Mouse (Mus musculus): ENCODE measurements around the gene Coq10a. TPM values are rescaled to one million over a fixed set of nuclear protein-coding genes. Genes with fewer than 3 reads are reported as not detected.

Coq10a gene
- polyA plus RNA-seq, 1 experiment from 2014 or later: 12.9 TPM

GRCm38 (mm10) chr10:128380565-128380964, 11.8 kb upstream of the Coq10a start:
- DNase-seq (ENCODE audit: low spot score): peak; percentile 68
- TF ChIP-seq EP300 (optimal IDR thresholded peaks at IDR 0.05): no peak
- TF ChIP-seq CTCF (IDR thresholded peaks at IDR 0.05; ENCODE audit: low read depth): no peak
- Histone ChIP-seq H3K27me3 (ENCODE audit: control insufficient read depth, insufficient read depth, low read length) (no peaks in the 10 kb centered on the region), H3K4me2 (replicated peaks; ENCODE audit: low read depth) (no peak overlapping the region), H3K9me3 (ENCODE audit: control insufficient read depth, low read length) (no peaks in the 10 kb centered on the region), H3K27ac (replicated peaks) (no peak overlapping the region), H3K4me1 (replicated peaks; ENCODE audit: control insufficient read depth, insufficient read depth) (peaks cover 3% of the 10 kb centered on the region; the same call in 1 of the 2 replicates), H3K9ac (ENCODE audit: low read length) (no peak overlapping the region), H3K4me3 (ENCODE audit: low read depth, low read length) (no peak overlapping the region), H3K36me3 (ENCODE audit: control insufficient read depth, insufficient read depth, low read length) (peaks cover 34% of the 10 kb centered on the region)
- ATAC-seq (ENCODE audit: low FRiP score, low TSS enrichment): no peak
- 89% methylated on average over 5 of the region's 5 CpGs for WGBS

- ATAC-seq (ENCODE audit: low FRiP score, low TSS enrichment) (no peak), DNase-seq (ENCODE audit: low spot score) (no peak)
- H3K9me3 ChIP-seq (ENCODE audit: control insufficient read depth, low read length): no peaks in the 10 kb centered on the region
- H3K4me1 ChIP-seq (replicated peaks; ENCODE audit: control insufficient read depth, insufficient read depth): peaks cover 3% of the 10 kb centered on the region; the same call in 1 of the 2 replicates
- no peaks in the 10 kb centered on the region for H3K27me3 ChIP-seq (ENCODE audit: control insufficient read depth, insufficient read depth, low read length)
- TF ChIP-seq CTCF (IDR thresholded peaks at IDR 0.05; ENCODE audit: low read depth): no peak
- no peak overlapping the region for H3K9ac ChIP-seq (ENCODE audit: low read length)
- no peak overlapping the region for H3K4me2 ChIP-seq (replicated peaks; ENCODE audit: low read depth)
- H3K4me3 ChIP-seq (ENCODE audit: low read depth, low read length): no peak overlapping the region
- WGBS: 93% methylated on average over 7 of the region's 7 CpGs
- no peak overlapping the region for H3K27ac ChIP-seq (replicated peaks)
- H3K36me3 ChIP-seq (ENCODE audit: control insufficient read depth, insufficient read depth, low read length): peaks cover 28% of the 10 kb centered on the region
These were observed 10.5 kb upstream of the Coq10a start for GRCm38 (mm10) chr10:128379260-128379659.

GRCm38 (mm10) chr10:128378462-128378861, 9.7 kb upstream of the Coq10a start:
- Histone ChIP-seq H3K36me3 (ENCODE audit: control insufficient read depth, insufficient read depth, low read length) (peaks cover 21% of the 10 kb centered on the region), H3K9ac (ENCODE audit: low read length) (peak overlapping the region; percentile 96), H3K27ac (replicated peaks) (no peak overlapping the region), H3K9me3 (ENCODE audit: control insufficient read depth, low read length) (no peaks in the 10 kb centered on the region), H3K4me1 (replicated peaks; ENCODE audit: control insufficient read depth, insufficient read depth) (peaks cover 3% of the 10 kb centered on the region; the same call in 1 of the 2 replicates), H3K4me3 (ENCODE audit: low read depth, low read length) (no peak overlapping the region), H3K27me3 (ENCODE audit: control insufficient read depth, insufficient read depth, low read length) (no peaks in the 10 kb centered on the region), H3K4me2 (replicated peaks; ENCODE audit: low read depth) (peak overlapping the region; percentile 82; the same call in 1 of the 2 replicates)
- TF ChIP-seq CTCF (IDR thresholded peaks at IDR 0.05; ENCODE audit: low read depth): no peak
- no peak for TF ChIP-seq EP300 (optimal IDR thresholded peaks at IDR 0.05)
- WGBS: 58% methylated on average over 3 of the region's 3 CpGs
- DNase-seq (ENCODE audit: low spot score): no peak
- no peak for ATAC-seq (ENCODE audit: low FRiP score, low TSS enrichment)

GRCm38 (mm10) chr10:128377940-128378448, 9.2 kb upstream of the Coq10a start:
- TF ChIP-seq CTCF (IDR thresholded peaks at IDR 0.05; ENCODE audit: low read depth): no peak
- TF ChIP-seq EP300 (optimal IDR thresholded peaks at IDR 0.05): no peak
- H3K9me3 ChIP-seq (ENCODE audit: control insufficient read depth, low read length): no peaks in the 10 kb centered on the region
- peak overlapping the region; percentile 90 for H3K4me3 ChIP-seq (ENCODE audit: low read depth, low read length)
- WGBS: 46% methylated on average over 14 of the region's 14 CpGs
- peak overlapping the region; percentile 82 for H3K4me2 ChIP-seq (replicated peaks; ENCODE audit: low read depth)
- DNase-seq (ENCODE audit: low spot score): no peak
- H3K4me1 ChIP-seq (replicated peaks; ENCODE audit: control insufficient read depth, insufficient read depth): peaks cover 3% of the 10 kb centered on the region; the same call in 1 of the 2 replicates
- H3K27me3 ChIP-seq (ENCODE audit: control insufficient read depth, insufficient read depth, low read length): no peaks in the 10 kb centered on the region
- ATAC-seq (ENCODE audit: low FRiP score, low TSS enrichment): no peak
- H3K36me3 ChIP-seq (ENCODE audit: control insufficient read depth, insufficient read depth, low read length): peaks cover 17% of the 10 kb centered on the region
- H3K9ac ChIP-seq (ENCODE audit: low read length): peak overlapping the region; percentile 96
- peak overlapping the region; percentile 93 for H3K27ac ChIP-seq (replicated peaks)

- under 1% methylated on average over 36 of the region's 47 CpGs for WGBS
- Histone ChIP-seq H3K4me2 (replicated peaks; ENCODE audit: low read depth) (peak overlapping the region; percentile 82), H3K36me3 (ENCODE audit: control insufficient read depth, insufficient read depth, low read length) (peaks cover 11% of the 10 kb centered on the region), H3K27ac (replicated peaks) (peak overlapping the region; percentile 93), H3K9me3 (ENCODE audit: control insufficient read depth, low read length) (no peaks in the 10 kb centered on the region), H3K27me3 (ENCODE audit: control insufficient read depth, insufficient read depth, low read length) (no peaks in the 10 kb centered on the region), H3K4me1 (replicated peaks; ENCODE audit: control insufficient read depth, insufficient read depth) (peaks cover 3% of the 10 kb centered on the region; the same call in 1 of the 2 replicates), H3K4me3 (ENCODE audit: low read depth, low read length) (peak overlapping the region; percentile 90), H3K9ac (ENCODE audit: low read length) (peak overlapping the region; percentile 96)
- peak; percentile 75 for ATAC-seq (ENCODE audit: low FRiP score, low TSS enrichment)
- peak; percentile 20; the same call in 1 of the 2 replicates for TF ChIP-seq CTCF (IDR thresholded peaks at IDR 0.05; ENCODE audit: low read depth)
- no peak for TF ChIP-seq EP300 (optimal IDR thresholded peaks at IDR 0.05)
- DNase-seq (ENCODE audit: low spot score): no peak
These were observed 8.6 kb upstream of the Coq10a start for GRCm38 (mm10) chr10:128377222-128377939.
